Mouse (Mus musculus) retina, adult 2 months (tissue): ENCODE measurements at regions not wholly inside any gene's neighbourhood (a gene's known extent, or its start where the extent isn't known, plus 50 kb on each side); places are given as distances from the start of the nearest gene placed in this dataset.
"Not testable (repeated sequence)": the region's sequence is repeated elsewhere in the genome, so short reads cannot be mapped to it uniquely, and the experiment has no call there.

Source experiments
- DNase-seq: peaks from one replicate; pipeline ENCODE4 v3.0.0-alpha.2; 2012; ENCODE audit warnings: low read depth, low spot score

- DNase-seq, result no peak
These were observed 1302.6 kb upstream of the Sel1l start for GRCm38 (mm10) chr12:93151530-93151929.

GRCm38 (mm10) chr12:93142265-93142664, 1293.3 kb upstream of the Sel1l start:
- no peak for DNase-seq

- no peak for DNase-seq
These were observed 1287.4 kb upstream of the Sel1l start for GRCm38 (mm10) chr12:93136395-93136794.

GRCm38 (mm10) chr12:93122216-93122615, 1273.3 kb upstream of the Sel1l start:
- DNase-seq, result no peak

GRCm38 (mm10) chr12:93088031-93088790, 1239.3 kb upstream of the Sel1l start:
- DNase-seq, result no peak

GRCm38 (mm10) chr12:93063864-93064263, 1214.9 kb upstream of the Sel1l start:
- no peak for DNase-seq

- no peak for DNase-seq
These were observed 1170.7 kb upstream of the Sel1l start for GRCm38 (mm10) chr12:93019633-93020032.

- no peak for DNase-seq
These were observed 1162.6 kb upstream of the Sel1l start for GRCm38 (mm10) chr12:93011583-93011982.

- no peak for DNase-seq
These were observed 1157.9 kb upstream of the Sel1l start for GRCm38 (mm10) chr12:93006844-93007365.

- DNase-seq, result no peak
These were observed 1154.2 kb upstream of the Sel1l start for GRCm38 (mm10) chr12:93003125-93003524.

GRCm38 (mm10) chr12:92975698-92976097, 1126.7 kb upstream of the Sel1l start:
- DNase-seq, result no peak

- DNase-seq, result no peak
These were observed 1095.4 kb upstream of the Sel1l start for GRCm38 (mm10) chr12:92944352-92944751.

- no peak for DNase-seq
These were observed 1078.6 kb upstream of the Sel1l start for GRCm38 (mm10) chr12:92927591-92927990.

- no peak for DNase-seq
These were observed 1078.0 kb upstream of the Sel1l start for GRCm38 (mm10) chr12:92926942-92927341.

GRCm38 (mm10) chr12:92919920-92920319, 1071.0 kb upstream of the Sel1l start:
- DNase-seq, result no peak

- DNase-seq, result no peak
These were observed 1067.3 kb upstream of the Sel1l start for GRCm38 (mm10) chr12:92916267-92916666.

GRCm38 (mm10) chr12:92915776-92916175, 1066.8 kb upstream of the Sel1l start:
- no peak for DNase-seq

GRCm38 (mm10) chr12:92915203-92915602, 1066.2 kb upstream of the Sel1l start:
- no peak for DNase-seq

GRCm38 (mm10) chr12:92904382-92904781, 1055.4 kb upstream of the Sel1l start:
- no peak for DNase-seq

- no peak for DNase-seq
These were observed 1043.4 kb upstream of the Sel1l start for GRCm38 (mm10) chr12:92892315-92892714.

GRCm38 (mm10) chr12:92891663-92892062, 1042.7 kb upstream of the Sel1l start:
- not testable (repeated sequence) for DNase-seq

- DNase-seq, result not testable (repeated sequence)
These were observed 1042.2 kb upstream of the Sel1l start for GRCm38 (mm10) chr12:92891126-92891525.

GRCm38 (mm10) chr12:92887747-92888146, 1038.8 kb upstream of the Sel1l start:
- DNase-seq, result no peak
